Mouse (Mus musculus) gastrocnemius, adult 8-10 months (tissue): ENCODE data around the gene Gria3. TPM values are rescaled to one million over a fixed set of nuclear protein-coding genes. Genes with fewer than 3 reads are reported as not detected.

ENCODE experiments used
- DNase-seq, 2 experiments: peaks; one replicate each; pipeline ENCODE4 v3.0.0; 2022; ENCODE audit warnings: low spot score in 2 of 2
- microRNA-seq: library from miRNA; unstranded; fragments of <30 nt; microRNA quantifications from one replicate; pipeline ENCODE4 v1.2.0, GENCODE M21; 2022
- total RNA-seq, 4 experiments: library from RNA; stranded (reverse); gene quantifications; 2 replicates each; pipeline ENCODE4 v1.2.4; 2022

Gria3 gene
- total RNA-seq, 4 experiments from 2014 or later = 0.29 to 1.4 (median 1.0) TPM

GRCm38 (mm10) chrX:41564898-41565297, 164.2 kb downstream of the Gria3 start:
- DNase-seq = no peak

- DNase-seq = no peak
Measured at GRCm38 (mm10) chrX:41573079-41573478, 172.4 kb downstream of the Gria3 start.

- DNase-seq = no peak
Measured at GRCm38 (mm10) chrX:41578797-41579196, 178.1 kb downstream of the Gria3 start.

GRCm38 (mm10) chrX:41587692-41588091, 187.0 kb downstream of the Gria3 start:
- no peak for DNase-seq

- DNase-seq = no peak
Measured at GRCm38 (mm10) chrX:41607181-41607580, 206.5 kb downstream of the Gria3 start.

GRCm38 (mm10) chrX:41614920-41615319, 214.3 kb downstream of the Gria3 start:
- no peak for DNase-seq

GRCm38 (mm10) chrX:41616928-41617327, 216.3 kb downstream of the Gria3 start:
- no peak for DNase-seq

GRCm38 (mm10) chrX:41618396-41618795, 217.7 kb downstream of the Gria3 start:
- no peak for DNase-seq

- no peak for DNase-seq
Measured at GRCm38 (mm10) chrX:41633576-41633975, 232.9 kb downstream of the Gria3 start.

- DNase-seq = no peak
Measured at GRCm38 (mm10) chrX:41644954-41645353, 244.3 kb downstream of the Gria3 start.

GRCm38 (mm10) chrX:41657791-41658190, 257.1 kb downstream of the Gria3 start:
- DNase-seq = no peak

GRCm38 (mm10) chrX:41688869-41689268, 288.2 kb downstream of the Gria3 start:
- no peak for DNase-seq

- no peak for DNase-seq
Measured at GRCm38 (mm10) chrX:41692076-41692475, 291.4 kb downstream of the Gria3 start.

Small RNAs within 50 kb of the gene (microRNA-seq; reads per million reads assigned to microRNA genes)
- gene Gm22413 = not detected
